Mouse (Mus musculus): ENCODE measurements around the gene Anks1b.
"Not testable (repeated sequence)": the region's sequence is repeated elsewhere in the genome, so short reads cannot be mapped to it uniquely, and the experiment has no call there.

Gene Anks1b

DNA sequence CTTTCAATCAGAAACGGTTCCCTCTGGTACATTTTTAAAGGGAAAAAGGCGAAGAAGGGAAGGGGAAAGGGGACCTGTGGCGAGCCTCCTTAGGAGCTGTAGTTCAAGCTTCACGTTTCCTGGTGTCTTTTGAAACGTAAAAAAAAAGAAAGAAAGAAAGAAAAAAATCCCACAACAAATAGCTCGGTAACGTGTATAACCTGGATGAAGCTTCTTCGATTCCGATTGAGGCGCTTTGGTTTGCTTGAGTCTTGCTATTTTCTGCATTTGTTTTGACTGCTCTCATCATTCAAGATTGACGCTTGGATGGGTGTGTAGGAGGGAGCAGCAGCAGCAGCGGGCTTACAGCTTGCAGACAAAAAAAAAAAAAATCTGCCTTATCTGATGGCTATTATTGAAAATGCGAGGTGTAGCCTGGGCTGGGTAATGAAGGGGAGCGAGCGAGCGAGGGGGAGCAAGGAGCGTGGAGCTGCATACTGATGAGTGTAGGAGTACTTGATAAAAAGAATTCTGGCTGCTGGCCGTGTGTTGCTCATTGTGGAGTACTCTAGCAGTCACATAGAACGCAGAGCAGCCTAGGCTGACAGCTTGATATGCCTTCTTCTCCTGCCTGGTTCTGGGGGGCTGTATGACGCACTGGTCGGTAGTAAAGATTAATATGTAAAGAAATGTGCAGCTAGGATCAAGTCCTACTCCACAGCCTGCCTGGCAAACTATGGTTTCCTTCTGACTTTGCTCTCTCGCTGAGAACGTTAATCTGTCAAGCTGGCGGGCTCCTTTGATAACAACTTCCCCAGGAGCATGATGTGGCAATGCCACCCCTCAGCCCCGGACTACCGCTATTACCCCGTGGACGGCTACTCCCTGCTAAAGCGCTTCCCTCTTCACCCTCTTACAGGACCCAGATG is 703.1 kb downstream of the Anks1b start:
- DNase-seq (ENCODE audit: low spot score): no peak

DNA sequence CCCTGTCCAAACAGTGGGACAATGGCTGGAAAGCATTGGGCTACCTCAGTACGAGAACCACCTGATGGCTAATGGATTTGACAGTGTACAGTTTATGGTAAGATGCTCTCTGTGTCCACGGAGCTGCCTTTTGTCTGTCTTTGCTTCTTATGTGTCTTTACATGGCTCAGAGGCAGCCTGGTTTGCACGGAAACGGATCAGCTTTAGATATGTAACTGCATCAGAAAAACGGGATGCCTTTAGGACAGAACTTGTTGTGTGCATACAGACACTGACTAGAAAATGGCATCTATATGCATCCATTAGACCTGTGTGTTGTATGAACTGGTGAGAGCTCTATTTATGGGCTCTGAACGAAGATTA is 703.8 kb downstream of the Anks1b start:
- DNase-seq (ENCODE audit: low spot score): no peak

DNA sequence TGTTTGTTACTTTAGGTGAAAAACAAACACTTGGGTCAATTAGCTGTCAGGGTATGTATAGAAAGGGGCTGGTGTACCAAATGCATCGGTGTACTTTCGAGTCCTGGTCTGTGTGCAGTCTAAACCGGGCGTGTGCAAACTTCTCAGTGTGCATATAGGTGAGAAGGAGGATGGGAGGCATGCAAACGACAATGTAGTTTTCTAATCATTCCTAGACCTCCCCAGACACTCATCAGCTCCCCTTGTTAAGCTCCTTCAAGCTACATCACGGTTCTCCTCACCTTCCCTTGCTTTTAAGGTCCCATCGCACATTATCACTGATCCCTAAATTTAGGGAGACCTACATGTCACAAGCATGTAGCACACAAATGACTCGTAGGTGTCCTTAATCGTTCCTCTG is 704.5 kb downstream of the Anks1b start:
- no peak for DNase-seq (ENCODE audit: low spot score)

DNA sequence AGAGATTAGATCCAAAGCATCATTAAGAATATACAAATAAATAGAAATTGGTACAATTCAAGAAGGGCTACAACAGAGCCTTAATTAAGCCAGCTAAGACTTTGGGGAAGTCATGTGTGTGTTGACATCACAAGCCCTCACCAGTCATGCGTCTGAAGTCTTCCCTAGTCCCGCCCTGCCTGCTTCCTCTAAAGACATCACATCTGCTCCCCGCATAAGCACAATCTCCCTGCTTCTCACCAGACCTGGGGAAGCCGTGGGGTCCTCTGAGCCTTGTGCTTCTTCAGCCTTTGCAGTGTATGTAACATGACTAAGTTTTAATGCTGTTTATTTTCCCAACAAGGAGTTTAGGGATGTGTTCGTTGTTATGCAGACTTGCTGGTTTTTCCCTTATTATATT is 706.7 kb downstream of the Anks1b start:
- DNase-seq (ENCODE audit: low spot score): no peak

DNA sequence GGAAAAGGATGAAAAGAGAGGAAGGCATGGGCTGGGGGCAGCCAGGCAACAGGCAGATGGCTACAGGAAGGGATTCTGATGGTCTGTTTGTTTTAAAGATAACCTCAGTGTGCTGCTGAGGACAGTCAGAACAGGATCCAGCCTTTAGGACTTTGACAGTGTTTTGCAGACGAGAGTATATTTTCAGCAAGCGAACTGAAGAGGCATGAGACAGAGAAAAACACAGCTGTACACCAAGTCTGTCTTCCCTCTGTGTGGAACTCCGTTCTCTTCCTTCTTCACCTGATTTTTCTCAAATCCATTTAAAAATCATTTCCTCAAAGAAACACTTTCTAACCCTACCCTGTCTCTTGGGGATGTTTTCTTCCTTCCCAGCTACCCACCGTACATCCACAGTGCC is 710.7 kb downstream of the Anks1b start:
- DNase-seq (ENCODE audit: low spot score): no peak

DNA sequence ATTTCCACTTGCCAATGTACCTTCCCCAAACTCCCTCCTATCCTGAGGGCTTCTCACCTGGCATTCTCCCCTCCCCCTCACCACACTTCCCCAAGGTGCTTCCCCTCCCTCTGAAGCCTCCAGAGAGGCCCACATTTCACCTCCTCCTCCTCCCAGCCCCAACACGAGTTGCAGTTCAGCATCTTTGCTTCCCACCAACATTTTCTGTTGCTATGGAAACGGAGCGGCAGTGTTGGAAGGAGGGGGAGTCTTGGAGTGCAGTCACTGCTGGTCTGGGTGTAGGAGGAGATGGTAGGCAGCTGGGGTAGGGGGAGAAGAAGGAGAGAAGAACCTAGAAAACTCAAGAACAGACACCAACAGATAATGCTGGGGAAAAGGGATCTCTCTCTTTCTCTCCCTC is 722.8 kb downstream of the Anks1b start:
- DNase-seq (ENCODE audit: low spot score): no peak

DNA sequence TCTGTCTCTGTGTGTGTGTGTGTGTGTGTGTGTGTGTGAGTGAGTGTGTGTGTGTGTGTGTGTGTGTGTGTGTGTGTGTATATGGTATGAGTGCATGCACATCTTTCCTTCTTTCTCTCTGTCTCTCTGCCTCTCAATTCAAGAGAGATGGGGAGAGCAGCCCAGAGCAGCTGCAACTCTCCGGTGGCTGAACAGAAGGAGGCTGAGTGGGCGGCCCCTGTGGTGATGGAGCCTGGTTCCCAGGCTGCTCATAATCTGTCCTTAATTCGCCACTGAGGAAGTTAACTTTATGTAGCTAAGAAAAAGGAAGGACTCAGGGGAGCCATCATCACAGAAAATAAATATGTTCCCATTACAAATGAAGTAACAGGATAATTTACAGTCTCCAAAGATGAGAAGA is 723.3 kb downstream of the Anks1b start:
- DNase-seq (ENCODE audit: low spot score): no peak

DNA sequence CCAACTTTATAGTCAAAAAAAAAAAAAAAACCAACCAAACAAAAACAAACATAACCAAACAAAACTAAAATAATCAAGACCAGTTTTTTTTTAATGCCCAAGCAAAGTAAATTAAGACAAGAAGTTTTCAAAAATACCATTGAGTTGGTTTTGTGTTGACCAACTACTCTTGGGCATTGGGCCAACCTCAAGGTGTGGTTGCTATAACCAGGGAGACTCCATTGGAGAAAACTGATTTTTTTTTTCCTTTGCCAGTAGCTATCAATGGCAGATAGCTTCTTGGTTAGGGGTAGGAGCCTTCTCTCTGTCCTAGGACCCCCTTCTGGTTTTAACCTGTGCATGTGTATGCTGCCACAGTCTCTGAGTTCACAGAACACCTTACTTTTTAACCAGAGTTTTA is 725.8 kb downstream of the Anks1b start:
- no peak for DNase-seq (ENCODE audit: low spot score)

DNA sequence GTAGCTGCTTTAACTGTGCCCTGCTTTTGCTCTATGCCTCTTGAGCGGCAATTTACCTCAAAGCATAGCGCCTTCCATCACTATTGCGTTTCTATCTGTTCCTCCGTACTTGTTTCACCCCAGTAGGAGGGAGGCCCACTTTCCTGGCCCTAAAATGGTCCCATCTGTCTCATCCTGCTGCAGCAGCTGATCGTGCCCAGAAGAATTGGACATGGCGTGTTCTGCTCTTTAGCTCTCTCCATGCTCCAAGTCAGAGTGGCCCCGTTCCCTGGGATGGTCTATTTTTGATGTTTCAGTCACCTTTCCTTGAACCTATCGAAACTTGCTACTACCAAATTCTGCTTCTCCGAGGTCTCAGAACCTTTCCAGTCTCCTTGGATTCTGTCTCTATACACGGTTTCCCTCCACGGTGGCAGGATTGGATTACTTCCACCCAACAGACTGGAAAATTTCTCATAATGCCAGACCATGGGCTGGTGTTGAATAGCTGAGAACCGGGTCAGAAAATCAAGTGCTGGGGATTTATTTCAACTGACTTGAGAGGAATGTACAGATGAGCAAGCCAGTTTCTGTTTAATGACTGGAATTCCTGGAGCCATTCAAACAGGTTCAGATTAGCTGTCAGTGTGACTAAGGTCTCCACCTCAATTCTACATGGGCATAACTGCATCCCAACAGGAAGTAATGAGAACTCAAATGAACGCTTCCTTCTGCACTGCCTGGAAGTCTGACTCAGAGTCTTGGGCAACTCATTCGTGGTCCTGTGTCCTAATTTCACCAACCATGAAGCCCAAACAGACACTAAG is 726.6 kb downstream of the Anks1b start:
- no peak for DNase-seq (ENCODE audit: low spot score)

DNA sequence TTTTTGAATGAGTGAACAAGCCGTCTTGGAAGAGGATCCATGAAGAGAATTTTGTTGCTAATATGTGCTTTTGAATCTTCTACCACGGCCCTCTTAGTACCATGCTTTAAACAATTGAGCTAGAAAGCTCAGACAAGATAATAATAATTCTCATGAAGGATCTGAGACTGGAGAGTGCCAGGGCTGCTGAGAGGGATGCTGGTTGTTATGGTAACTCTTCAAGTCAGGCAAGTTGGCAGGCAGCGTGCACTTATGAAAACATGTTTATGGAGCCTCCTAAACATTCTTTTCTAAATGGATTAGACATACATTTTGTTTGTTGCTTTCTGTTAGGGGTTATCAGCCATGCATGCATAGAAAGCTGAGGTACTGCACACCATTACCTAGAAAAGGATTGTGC is 734.3 kb downstream of the Anks1b start:
- DNase-seq (ENCODE audit: low spot score): no peak

DNA sequence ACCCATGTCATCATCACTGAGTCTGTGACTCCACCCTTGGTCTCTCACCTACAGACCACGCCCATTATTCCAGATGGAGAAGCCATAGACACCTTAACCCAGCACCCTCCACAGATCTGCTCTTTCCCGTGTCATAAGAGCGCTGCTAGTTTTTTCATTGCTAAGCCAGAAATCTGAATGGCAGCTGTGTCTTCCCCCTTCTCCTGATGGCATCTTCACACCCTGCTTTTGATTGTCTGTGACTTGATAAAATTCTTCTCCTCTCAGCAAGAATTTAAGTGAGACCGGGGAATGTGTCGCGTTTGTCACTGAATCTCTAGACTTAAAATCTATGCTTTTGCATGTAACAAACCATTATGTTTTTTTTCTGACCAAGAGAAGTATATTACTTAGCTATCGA is 736.1 kb downstream of the Anks1b start:
- DNase-seq (ENCODE audit: low spot score): no peak

DNA sequence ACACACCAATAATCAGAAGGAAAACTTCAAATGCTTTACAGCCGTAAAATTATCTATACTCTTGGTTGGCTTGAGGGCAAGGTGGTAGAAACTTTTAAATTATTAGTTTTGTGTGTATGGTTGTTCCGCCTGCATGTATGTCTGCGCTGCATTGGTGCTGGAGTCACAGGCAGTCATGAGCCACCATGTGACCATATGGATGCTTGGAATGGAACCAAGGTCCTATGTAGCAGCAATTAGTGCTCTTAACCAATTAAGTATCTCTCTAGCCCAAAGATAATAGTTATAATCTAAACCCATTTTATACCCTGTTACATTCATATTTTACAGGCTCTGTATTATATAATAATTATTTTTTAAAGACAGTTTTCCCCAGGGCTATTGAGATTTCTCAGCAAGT is 739.7 kb downstream of the Anks1b start:
- DNase-seq (ENCODE audit: low spot score): no peak

DNA sequence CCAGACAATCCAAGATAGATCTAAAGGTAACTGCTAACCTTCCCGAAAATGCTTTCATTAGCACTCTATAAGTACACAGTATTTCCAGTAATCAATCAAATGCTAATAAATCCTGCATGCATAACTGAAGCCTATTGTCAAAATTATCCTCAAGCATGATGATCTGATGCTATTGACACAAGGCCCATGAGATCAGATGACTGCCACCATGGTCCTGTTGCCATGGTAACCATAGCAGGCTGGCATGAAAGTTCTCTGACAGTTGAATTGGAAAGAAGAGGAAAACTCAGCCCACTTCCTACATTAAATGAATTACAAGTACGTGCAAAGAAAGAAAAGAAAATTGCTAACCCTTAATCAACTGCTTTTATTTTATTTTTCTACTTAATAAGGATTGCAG is 741.9 kb downstream of the Anks1b start:
- no peak for DNase-seq (ENCODE audit: low spot score)

DNA sequence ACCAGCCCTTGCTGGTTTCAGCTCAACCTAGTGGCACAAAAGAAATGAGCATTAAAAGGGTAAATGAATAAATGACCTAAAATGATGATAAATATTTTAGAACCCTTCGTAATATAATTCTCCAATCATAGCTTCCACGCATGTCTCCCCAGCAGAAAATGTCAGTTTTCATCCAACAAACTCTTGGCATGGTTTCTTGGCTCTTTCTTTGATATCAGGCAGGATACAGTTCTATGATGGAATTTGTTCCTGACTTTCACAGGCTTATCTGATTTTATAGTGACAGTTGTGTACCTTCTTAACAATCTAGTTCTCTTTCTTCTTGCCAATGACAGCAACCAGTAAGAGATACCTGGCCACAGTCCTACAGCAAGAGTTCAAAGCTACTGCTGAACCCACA is 743.3 kb downstream of the Anks1b start:
- DNase-seq (ENCODE audit: low spot score): no peak

DNA sequence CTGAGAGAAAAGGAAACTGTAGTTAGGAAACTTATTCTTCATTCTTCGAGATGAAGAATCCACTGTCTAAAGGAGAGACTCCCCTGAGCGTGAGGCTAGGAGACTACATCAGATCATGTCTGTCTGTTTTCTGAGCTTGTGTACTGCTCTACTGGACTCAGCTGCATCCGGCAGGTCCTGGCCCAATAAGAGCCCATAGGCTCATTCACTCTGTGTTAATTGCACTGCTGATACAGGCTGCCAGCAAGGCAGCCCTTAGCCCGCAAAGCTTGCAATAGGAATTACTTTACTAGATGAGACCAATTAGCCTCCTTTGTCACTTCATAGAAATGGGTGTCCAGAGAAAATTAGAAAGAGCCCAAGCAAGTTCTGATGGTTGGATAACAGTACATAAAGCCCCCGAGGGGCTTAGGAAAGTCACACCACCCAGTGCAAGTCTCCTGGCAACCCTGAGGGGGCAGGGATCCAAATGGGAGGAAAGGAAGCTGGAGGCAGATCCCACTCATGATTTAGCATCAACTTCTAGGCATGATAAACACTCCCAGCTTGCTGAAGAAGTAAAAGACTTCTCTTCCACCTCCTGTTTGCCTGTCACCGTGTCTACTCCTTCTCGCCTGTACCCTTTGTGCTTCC is 744.5 kb downstream of the Anks1b start:
- no peak for DNase-seq (ENCODE audit: low spot score)

DNA sequence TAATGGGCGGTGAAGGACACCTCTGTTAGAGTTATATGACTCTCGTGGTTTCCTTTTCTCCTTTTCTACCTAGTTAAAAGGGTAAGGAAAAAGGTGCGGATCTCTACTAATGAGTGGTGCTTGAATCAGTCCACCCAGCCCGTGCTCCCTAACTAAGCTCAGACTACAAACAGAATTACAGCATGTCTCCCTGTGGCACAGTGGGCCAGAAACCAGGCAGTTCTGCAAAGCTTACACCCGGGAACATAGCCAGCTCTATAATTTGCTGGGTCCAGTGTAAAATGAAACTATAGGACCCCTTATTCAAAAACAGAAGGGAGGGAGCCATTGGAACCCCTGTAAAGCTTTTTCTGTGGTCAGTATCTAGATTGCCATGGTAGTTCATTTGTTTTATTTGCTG is 754.2 kb downstream of the Anks1b start:
- no peak for DNase-seq (ENCODE audit: low spot score)

DNA sequence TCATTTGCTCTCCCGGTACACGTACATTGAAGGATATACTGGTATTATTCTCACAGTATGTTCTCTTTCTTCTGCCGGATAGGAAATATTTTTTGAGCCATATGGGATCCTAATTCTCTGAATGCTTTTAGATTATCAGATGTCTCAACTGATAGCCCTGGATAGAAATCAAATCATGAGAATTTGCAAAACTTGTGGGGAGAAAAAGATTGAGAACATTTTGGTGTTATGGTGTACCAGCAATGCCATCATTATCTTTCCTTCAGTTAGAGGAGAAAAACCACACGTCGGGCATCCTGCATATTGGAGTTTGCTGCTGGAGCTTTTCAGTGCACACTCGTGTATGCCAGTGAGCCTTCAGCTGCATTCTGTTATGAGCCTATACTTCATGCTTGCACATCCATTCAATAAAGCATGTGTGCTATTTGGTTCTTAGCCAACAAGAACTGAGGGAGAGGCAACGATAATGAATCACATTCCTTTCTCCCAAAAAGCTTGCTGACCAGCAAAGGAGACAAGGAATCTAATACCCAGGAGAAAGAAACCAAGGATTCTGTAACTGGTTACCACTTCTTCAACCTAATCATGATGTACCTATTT is 756.9 kb downstream of the Anks1b start:
- DNase-seq (ENCODE audit: low spot score): no peak

DNA sequence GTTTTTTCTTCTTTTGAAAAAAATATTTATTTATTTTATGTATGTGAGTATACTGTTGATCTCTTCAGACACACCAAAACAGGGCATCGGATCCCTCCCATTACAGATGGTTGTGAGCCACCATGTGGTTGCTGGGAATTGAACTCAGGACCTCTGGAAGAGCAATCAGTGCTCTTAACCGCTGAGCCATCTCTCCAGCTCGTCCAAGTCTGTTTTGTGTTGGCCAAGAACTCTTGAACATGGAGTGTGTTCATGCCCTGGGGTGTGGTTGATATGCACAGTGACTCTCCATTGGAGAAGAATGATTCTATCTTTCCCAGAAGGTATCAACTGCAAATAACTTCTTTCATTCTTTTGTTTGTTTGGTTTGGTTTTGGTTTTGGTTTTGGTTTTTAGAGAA is 757.5 kb downstream of the Anks1b start:
- DNase-seq (ENCODE audit: low spot score): not testable (repeated sequence)

DNA sequence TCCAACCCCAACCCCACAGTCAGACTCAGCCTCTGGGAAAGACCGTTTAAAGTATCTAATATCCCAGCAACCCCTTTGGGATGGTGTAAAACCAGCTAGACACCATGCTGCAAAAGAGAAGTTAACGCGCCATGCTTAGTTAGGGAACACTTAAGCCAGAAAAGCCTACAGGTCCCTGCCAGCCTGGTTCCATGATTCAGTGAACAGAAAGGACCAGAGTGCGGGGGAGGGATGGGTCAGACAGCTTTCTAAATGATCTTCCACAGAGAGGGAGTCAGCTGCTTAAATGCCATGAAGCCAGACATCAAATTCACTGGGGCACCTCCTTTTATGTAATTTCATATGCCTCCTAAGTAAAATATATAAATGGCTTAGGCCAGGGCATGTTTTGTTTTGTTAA is 764.0 kb downstream of the Anks1b start:
- DNase-seq (ENCODE audit: low spot score): no peak

DNA sequence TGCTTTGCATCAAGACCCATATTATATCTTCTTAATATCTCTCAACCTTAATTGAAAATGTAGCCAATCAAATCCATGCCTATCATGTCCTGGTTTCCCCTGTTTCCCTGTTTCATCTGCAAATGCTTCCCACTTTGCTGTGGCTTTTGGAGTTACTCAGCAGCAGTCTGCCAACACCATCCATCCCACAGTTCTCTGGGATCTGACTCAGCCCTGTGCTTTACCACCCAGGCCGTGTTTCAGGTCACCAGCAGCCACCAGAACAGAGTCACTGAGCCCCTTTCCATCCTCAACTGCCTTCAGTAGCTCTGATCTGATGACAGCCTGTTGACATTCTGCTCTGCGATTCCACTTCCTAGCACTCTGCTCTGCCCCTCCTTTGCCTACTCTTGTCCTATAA is 776.4 kb downstream of the Anks1b start:
- no peak for DNase-seq (ENCODE audit: low spot score)

DNA sequence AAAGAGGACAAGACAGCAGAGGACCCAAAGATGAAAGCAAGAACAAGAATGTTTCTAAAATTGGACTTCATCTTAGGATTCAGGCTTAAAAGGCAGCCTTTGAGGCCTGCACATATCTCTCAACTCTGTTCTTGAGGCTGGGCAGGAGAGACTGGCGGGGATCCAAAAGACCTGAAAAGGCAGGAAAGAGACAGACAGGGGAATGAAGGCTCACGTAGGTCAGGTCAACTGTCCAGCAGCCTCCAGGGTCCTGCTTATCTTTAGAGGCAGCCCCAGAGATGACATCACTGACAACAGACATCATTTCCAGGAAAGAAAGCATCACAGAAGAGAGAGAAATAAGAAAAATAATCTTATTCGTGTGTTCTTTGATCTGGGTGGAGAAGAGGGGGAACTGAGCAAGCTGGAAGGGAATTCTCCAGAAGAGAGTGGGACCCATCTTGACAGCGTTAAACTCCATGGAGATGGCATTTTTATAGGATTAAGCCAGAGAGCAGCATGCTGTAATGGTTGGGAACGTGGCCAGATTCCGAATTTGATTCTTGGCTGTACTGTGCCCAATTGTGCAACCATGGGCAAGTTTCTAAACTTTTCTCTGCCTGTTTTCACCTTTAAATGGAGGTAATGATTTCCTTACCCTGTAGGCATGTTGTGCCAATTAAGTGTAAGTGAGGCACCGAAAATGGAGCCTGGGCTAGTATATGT is 784.3 kb downstream of the Anks1b start:
- DNase-seq (ENCODE audit: low spot score): peak; percentile 1

DNA sequence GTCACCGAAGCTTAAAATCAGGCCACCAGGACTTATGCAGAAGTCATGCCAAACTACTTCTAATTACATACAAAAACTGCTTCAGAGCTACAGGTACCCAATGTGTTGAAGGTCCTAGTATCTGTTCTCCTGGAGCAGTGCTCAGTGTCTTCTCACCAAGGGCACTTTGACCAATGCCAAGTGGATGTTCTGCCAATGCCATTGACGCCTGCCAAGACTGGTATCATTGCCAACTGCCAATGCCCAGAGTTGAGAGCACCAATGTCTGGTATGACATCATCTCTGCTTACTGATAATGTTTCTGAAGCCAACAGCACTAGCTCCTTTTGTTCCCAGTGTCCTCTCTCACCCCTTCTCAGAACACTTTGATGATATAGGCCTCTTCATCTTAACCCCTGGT is 793.4 kb downstream of the Anks1b start:
- no peak for DNase-seq (ENCODE audit: low spot score)
